Mouse (Mus musculus) B cell, adult 62 days (primary cell): ENCODE data around the gene Znhit2. TPM values are rescaled to one million over a fixed set of nuclear protein-coding genes. Genes with fewer than 3 reads are reported as not detected.

Source experiments
- total RNA-seq: library from RNA; stranded (reverse); gene quantifications from 4 replicates; pipeline ENCODE4 v1.2.4, GENCODE M21; 2023

The Znhit2 gene
- 10.8 to 13.2 TPM (median 12.5 TPM) in 4 replicates for total RNA-seq

GRCm38 (mm10) chr19:6061021-6061533 lies at the start of gene Znhit2:
Znhit2 (plus strand) TSS chr19:6061192.

GRCm38 (mm10) chr19:6015511-6016315 lies 45.3 kb upstream of the Znhit2 start, which contains the start of gene Capn1:
Capn1 (minus strand) TSS chr19:6015897.

DNA sequence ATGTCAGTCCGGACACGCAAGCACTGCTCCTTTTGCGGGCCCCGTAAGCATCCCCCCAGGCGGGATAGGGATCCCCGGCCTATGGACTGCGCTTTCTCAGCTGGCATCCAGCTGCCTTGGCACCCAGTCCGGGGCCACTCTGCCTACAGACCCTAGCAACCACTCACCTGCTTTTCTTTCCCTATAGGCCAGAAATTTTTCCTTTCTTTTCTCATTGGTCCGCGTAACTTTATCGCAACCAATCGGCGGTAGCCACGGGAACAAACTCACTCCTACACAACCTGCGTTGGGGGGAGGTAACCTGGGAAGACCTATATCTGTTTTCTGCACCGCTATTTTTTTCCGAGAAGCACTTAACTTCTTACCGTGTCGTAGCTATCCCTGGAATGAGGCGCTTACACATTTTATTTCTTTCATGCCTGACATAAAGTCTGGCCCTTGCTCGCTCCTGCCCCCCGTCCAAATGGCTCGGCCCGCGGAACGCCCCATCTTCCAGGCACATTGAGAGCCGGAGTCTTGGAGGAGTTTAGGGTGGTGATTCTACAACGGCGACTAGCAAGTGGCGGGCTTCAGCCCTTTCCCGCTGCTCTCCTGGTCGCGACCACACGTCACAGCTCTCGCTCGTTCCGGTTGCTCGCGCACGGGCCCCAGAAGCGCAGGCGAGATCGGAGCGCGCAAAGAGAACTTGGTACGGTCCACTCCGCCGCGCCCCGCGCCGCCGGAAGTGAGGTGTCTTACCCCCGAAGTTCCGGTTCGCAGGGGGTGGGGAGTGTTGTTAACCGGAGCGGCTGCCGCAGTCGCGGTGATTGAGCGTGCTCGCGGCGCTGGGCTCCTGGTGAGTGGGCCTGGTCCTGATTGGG lies 14.5 kb upstream of the Znhit2 start, which contains the start of gene Syvn1:
Gene Syvn1 (plus strand): TSS at position 283 of the 860 bp plus-strand sequence.

GRCm38 (mm10) chr19:6057313-6058096 lies 3.5 kb upstream of the Znhit2 start, which contains the start of the genes Mrpl49 and Fau:
Mrpl49 (minus strand) TSS chr19:6057785.
Fau (plus strand) TSS chr19:6057844.

DNA sequence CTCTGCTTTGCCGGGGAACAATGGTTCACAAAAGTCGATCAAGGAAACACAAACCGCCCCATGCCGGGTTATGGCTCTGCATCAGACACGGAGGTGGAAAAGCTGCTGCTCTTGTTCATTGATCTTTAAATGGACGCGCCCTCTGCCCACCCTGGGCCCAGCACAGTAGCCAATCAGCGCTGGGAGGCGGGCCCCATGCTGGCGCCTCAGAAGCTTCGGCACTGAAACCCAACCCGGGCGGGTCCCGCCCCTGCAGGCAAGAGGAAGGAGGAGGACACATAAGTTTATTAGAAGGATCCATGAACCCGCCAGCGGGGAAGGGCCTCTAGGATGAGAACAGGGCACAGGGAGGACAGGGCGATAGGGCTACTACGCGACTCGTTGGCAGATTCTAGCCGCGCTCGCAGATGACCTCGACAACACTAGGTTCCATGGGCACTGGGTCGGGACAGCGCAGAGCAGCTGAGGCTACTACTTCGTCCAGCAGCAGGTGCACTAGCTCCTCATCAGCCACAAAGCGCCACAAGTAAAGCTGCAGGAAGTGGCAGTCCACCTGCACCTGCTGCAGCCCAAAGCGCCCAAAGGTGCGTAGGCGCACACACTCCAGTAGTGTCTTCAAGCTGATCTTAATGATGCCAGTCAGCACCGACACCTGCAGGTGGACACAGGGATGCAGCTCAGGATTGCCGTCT lies 6.9 kb downstream of the Znhit2 start, which contains the start of gene Tm7sf2:
Gene Tm7sf2 (minus strand): TSS at position 650 of the 692 bp plus-strand sequence.

GRCm38 (mm10) chr19:6076564-6077393 lies 15.8 kb downstream of the Znhit2 start, which contains the start of gene Vps51:
Vps51 (minus strand) TSS chr19:6077231.

DNA sequence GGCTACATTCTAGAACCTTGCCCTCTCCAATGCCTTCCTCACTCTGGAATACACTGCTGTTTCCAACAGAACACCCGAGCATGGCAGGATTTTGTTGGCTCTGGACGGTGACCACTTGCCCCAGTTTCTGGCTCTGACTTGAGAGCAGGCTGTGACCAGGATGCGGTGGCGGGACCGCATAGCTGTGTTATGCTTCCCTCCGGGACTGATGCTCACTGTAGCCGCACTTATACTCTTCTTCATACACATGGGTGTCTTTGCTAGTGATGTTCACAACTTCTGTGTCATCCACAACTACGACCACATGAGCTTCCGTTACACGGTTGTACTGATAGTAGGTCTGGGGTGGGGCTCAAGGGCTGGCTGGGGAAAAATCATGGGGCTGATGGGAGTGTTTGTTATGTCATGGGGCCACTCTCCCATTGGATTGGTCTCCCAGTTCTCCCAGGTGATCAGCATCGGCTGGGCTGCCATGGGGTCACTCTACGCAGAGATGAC lies 19.0 kb downstream of the Znhit2 start, which contains the start of gene Tmem262:
Gene Tmem262 (plus strand): TSS at position 51 of the 498 bp plus-strand sequence.

GRCm38 (mm10) chr19:6082156-6082555 lies 21.2 kb downstream of the Znhit2 start, which contains the start of gene Gm28374:
Gm28374 (minus strand) TSS chr19:6082256.

DNA sequence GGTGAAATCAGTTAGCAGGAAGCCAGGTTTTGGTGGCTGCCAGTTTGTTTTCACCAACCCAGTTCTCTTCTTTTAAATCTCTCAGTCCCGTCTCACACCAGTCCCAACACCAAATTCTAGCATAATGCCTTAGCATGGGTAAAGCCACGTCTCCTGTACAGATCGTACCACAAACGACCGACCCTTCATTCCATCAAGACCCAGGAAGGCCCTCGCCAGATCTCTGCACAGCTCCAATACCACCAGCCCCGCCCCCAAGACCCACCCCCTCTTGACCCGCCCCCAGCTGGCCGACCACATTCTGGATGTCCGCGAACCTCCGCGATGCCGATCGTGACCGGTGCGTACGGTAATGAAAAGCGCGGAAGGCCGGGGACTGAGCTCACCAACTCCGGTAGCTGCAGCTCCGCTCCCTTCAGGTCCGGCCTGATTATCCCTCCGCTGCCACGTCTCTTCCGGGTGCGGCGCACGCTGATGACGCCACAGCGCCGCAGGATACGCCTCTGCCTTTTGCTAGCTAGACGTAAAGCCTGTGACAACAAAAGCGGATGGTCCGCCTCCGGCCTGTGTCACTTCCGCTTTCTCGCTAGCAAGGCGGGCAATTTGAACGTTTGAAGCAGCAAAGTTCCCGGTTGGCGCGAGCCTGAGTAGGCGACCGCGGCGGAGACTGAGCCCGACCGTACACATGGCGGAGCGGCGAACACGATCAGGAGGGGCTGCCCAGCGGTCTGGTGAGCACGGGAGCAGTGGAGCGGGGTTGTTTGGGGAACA lies 23.7 kb downstream of the Znhit2 start, which contains the start of the genes Zfpl1 and Cdca5:
Gene Zfpl1 (minus strand): TSS at position 479 of the 771 bp plus-strand sequence.
Gene Cdca5 (plus strand): TSS at position 506 of the 771 bp plus-strand sequence.

GRCm38 (mm10) chr19:6094119-6094518 lies 33.1 kb downstream of the Znhit2 start, which contains the start of gene AC131692.1:
AC131692.1 (plus strand) TSS chr19:6094419.

GRCm38 (mm10) chr19:6105586-6105985 lies 44.6 kb downstream of the Znhit2 start, which contains the start of gene Naaladl1:
Naaladl1 (plus strand) TSS chr19:6105782.

Other genes starting within 250 kb of the Znhit2 start
- 33.0 to 43.6 TPM (median 39.5 TPM) in 4 replicates for gene Frmd8, start 185.9 kb upstream of the Znhit2 start, total RNA-seq
- gene Slc25a45, start 183.4 kb upstream of the Znhit2 start, total RNA-seq, result 17.1 to 24.8 TPM (median 22.9 TPM) in 4 replicates
- gene Tigd3, start 167.0 kb upstream of the Znhit2 start, total RNA-seq, result 1.8 to 2.4 TPM (median 2.4 TPM) in 4 replicates
- 146 to 167 TPM (median 148 TPM) in 4 replicates for gene Dpf2, start 148.2 kb upstream of the Znhit2 start, total RNA-seq
- 0.15 to 0.43 TPM (median 0.15 TPM) in 3 of 4 replicates, not detected in the other for gene Cdc42ep2, start 136.4 kb upstream of the Znhit2 start, total RNA-seq
- 70.0 to 82.8 TPM (median 72.2 TPM) in 4 replicates for gene Pola2, start 97.0 kb upstream of the Znhit2 start, total RNA-seq
- gene Slc22a20, start 75.0 kb upstream of the Znhit2 start, total RNA-seq, result not detected in 4 replicates
- 72.1 to 103 TPM (median 80.6 TPM) in 4 replicates for gene Capn1, start 45.3 kb upstream of the Znhit2 start, total RNA-seq
- 154 to 181 TPM (median 166 TPM) in 4 replicates for gene Syvn1, start 14.6 kb upstream of the Znhit2 start, total RNA-seq
- gene Mrpl49, start 3.4 kb upstream of the Znhit2 start, total RNA-seq, result 15.2 to 17.2 TPM (median 15.8 TPM) in 4 replicates
- 3,352 to 3,577 TPM (median 3,439 TPM) in 4 replicates for gene Fau, start 3.3 kb upstream of the Znhit2 start, total RNA-seq
- 9.1 to 13.6 TPM (median 10.5 TPM) in 4 replicates for gene Tm7sf2, start 7.2 kb downstream of the Znhit2 start, total RNA-seq
- 94.8 to 109 TPM (median 102 TPM) in 4 replicates for gene Vps51, start 16.0 kb downstream of the Znhit2 start, total RNA-seq
- gene Tmem262, start 18.8 kb downstream of the Znhit2 start, total RNA-seq, result not detected in 4 replicates
- not detected in 4 replicates for gene Gm28374, start 21.1 kb downstream of the Znhit2 start, total RNA-seq
- gene Zfpl1, start 23.8 kb downstream of the Znhit2 start, total RNA-seq, result 50.9 to 56.9 TPM (median 54.3 TPM) in 4 replicates
- gene Cdca5, start 23.8 kb downstream of the Znhit2 start, total RNA-seq, result 1.4 to 2.8 TPM (median 1.8 TPM) in 4 replicates
- 0.81 TPM in 1 of 4 replicates, not detected in the others for gene AC131692.1, start 33.2 kb downstream of the Znhit2 start, total RNA-seq
- not detected in 4 replicates for gene Naaladl1, start 44.6 kb downstream of the Znhit2 start, total RNA-seq
- 6.4 to 8.9 TPM (median 8.8 TPM) in 4 replicates for gene Sac3d1, start 57.5 kb downstream of the Znhit2 start, total RNA-seq
- gene Snx15, start 67.1 kb downstream of the Znhit2 start, total RNA-seq, result 31.0 to 37.8 TPM (median 33.7 TPM) in 4 replicates
- not detected in 4 replicates for gene Batf2, start 79.8 kb downstream of the Znhit2 start, total RNA-seq
- 27.2 to 31.2 TPM (median 29.9 TPM) in 4 replicates for gene Arl2, start 80.4 kb downstream of the Znhit2 start, total RNA-seq
- gene Majin, start 123.2 kb downstream of the Znhit2 start, total RNA-seq, result not detected in 4 replicates
- not detected in 4 replicates for gene Gpha2, start 165.2 kb downstream of the Znhit2 start, total RNA-seq
- gene Ppp2r5b, start 174.7 kb downstream of the Znhit2 start, total RNA-seq, result 24.9 to 26.1 TPM (median 25.8 TPM) in 4 replicates
- gene Atg2a, start 180.5 kb downstream of the Znhit2 start, total RNA-seq, result 179 to 210 TPM (median 199 TPM) in 4 replicates
- gene Ehd1, start 215.5 kb downstream of the Znhit2 start, total RNA-seq, result 271 to 293 TPM (median 280 TPM) in 4 replicates
- 13.0 to 21.1 TPM (median 19.9 TPM) in 4 replicates for gene Cdc42bpg, start 245.3 kb downstream of the Znhit2 start, total RNA-seq